Mouse (Mus musculus) liver, embryonic 14.5 days (tissue): Measurements from ENCODE around the gene Dmkn. TPM values are rescaled to one million over a fixed set of nuclear protein-coding genes. Genes with fewer than 3 reads are reported as not detected.

Experiments
- ATAC-seq: fragments of 200-750 bp; cut with Nextera tagmentation; 2 replicates; pipeline ENCODE4 v1.8.0; 2017; ENCODE audit warnings: moderate number of reproducible peaks, mild to moderate bottlenecking, moderate library complexity; ENCODE audit not compliant: insufficient read depth
- DNase-seq, 3 experiments: peaks; one replicate each; pipeline ENCODE4 v3.0.0-alpha.2; 2012 to 2013; ENCODE audit warnings: low read depth in 3 of 3, low spot score in 3 of 3
- H3K27ac ChIP-seq: fragments of 300-500 bp; sonication (generic); 2 replicates; pipeline ENCODE4 v1.5.1; 2014; ENCODE audit warnings: moderate library complexity, mild to moderate bottlenecking, control low read depth, inconsistent platforms
- H3K27me3 ChIP-seq: fragments of 300-500 bp; sonication (generic); 2 replicates; pipeline ENCODE4 v1.6.1; 2014; ENCODE audit warnings: mild to moderate bottlenecking, low read length, moderate library complexity; ENCODE audit not compliant: control insufficient read depth, insufficient read depth
- H3K36me3 ChIP-seq: fragments of 300-500 bp; sonication (generic); replicated peaks from 2 replicates; pipeline ENCODE4 v1.6.1; 2014; ENCODE audit warnings: low read depth; ENCODE audit not compliant: control insufficient read depth, insufficient read depth
- H3K4me1 ChIP-seq, 2 experiments: fragments of 200-500 bp in 1 of 2; fragments of 300-500 bp in 1 of 2; sonication (generic) in 1 of 2; replicated peaks; 2 replicates each; pipeline ENCODE4 v1.6.1; 2012 to 2014; ENCODE audit warnings: antibody characterized with exemption in 1 of 2, inconsistent platforms in 1 of 2, low read length in 1 of 2; ENCODE audit not compliant: control insufficient read depth in 2 of 2, insufficient read depth in 2 of 2
- H3K4me2 ChIP-seq: fragments of 300-500 bp; sonication (generic); 2 replicates; pipeline ENCODE4 v1.6.1; 2014; ENCODE audit warnings: low read depth, mild to moderate bottlenecking, control low read depth, moderate library complexity
- H3K4me3 ChIP-seq, 2 experiments: fragments of 200-500 bp in 1 of 2; fragments of 300-500 bp in 1 of 2; sonication (generic) in 1 of 2; 2 replicates each; pipeline ENCODE4 v1.5.1; 2012 to 2014; ENCODE audit warnings: low read depth in 2 of 2, low read length in 2 of 2, mild to moderate bottlenecking in 2 of 2, control low read depth in 1 of 2, inconsistent platforms in 1 of 2, moderate library complexity in 1 of 2; ENCODE audit not compliant: insufficient read depth in 1 of 2
- H3K9ac ChIP-seq: fragments of 300-500 bp; sonication (generic); replicated peaks from 2 replicates; pipeline ENCODE4 v1.6.1; 2014; ENCODE audit warnings: mild to moderate bottlenecking, control low read depth, moderate library complexity
- H3K9me3 ChIP-seq: fragments of 300-500 bp; sonication (generic); 2 replicates; pipeline ENCODE4 v1.6.1; 2016; ENCODE audit warnings: low read length, mixed read lengths; ENCODE audit not compliant: control insufficient read depth
- CTCF ChIP-seq: IDR thresholded peaks from 2 replicates; pipeline ENCODE4 v1.5.1; 2016; ENCODE audit warnings: antibody characterized with exemption, low read depth, control low read depth
- EP300 ChIP-seq: IDR thresholded peaks from 2 replicates; pipeline ENCODE4 v1.6.1; 2016; ENCODE audit warnings: antibody characterized with exemption, low read depth
- whole genome bisulfite sequencing: fragments of 180-500 bp; shearing (Covaris S2); extraction: QIAGEN DNeasy Blood & Tissue Kit; methylation state at CpG from one replicate; pipeline ENCODE4 v1.1.7; 2014; ENCODE audit not compliant: insufficient replicate concordance; 5-methylcytosine and 5-hydroxymethylcytosine counted together
- polyA plus RNA-seq, 2 experiments: library from polyadenylated mRNA; depleted of rRNA in 1 of 2; stranded (reverse) in 1 of 2; unstranded in 1 of 2; fragments of >200 nt; fragmentation: Nextera tagmentation in 1 of 2; extraction: Ambion mirVana in 1 of 2; gene quantifications; 2 replicates each; pipeline versions ENCODE4 v1.2.1 to v1.2.3; 2012 to 2014

The Dmkn gene
- polyA plus RNA-seq, 2 experiments: 0.20 to 0.26 TPM

- TF ChIP-seq EP300 (no peak), CTCF (no peak)
- no peak overlapping the region for H3K4me3 ChIP-seq
- H3K27me3 ChIP-seq: no peaks in the 10 kb centered on the region
- no peak overlapping the region for H3K27ac ChIP-seq
- H3K36me3 ChIP-seq: no peaks in the 10 kb centered on the region
- H3K4me1 ChIP-seq: peaks cover 0 to 6% of the 10 kb centered on the region in 2 experiments; a peak in 1 of 4 replicates
- H3K9me3 ChIP-seq: no peaks in the 10 kb centered on the region
- no peak for DNase-seq
- 40% methylated on average over 11 of the region's 11 CpGs for WGBS
- no peak for ATAC-seq
- H3K9ac ChIP-seq: no peak overlapping the region
- H3K4me2 ChIP-seq: no peak overlapping the region
These were observed 1.6 kb downstream of the Dmkn start for GRCm38 (mm10) chr7:30765173-30765572.

GRCm38 (mm10) chr7:30766408-30766807 lies 2.9 kb downstream of the Dmkn start:
- H3K36me3 ChIP-seq: no peaks in the 10 kb centered on the region
- H3K4me2 ChIP-seq: no peak overlapping the region
- TF ChIP-seq EP300: no peak
- TF ChIP-seq CTCF: no peak
- WGBS: 63% methylated on average over 4 of the region's 4 CpGs
- no peaks in the 10 kb centered on the region for H3K27me3 ChIP-seq
- H3K27ac ChIP-seq: no peak overlapping the region
- no peaks in the 10 kb centered on the region for H3K9me3 ChIP-seq
- H3K4me1 ChIP-seq: no peaks in the 10 kb centered on the region
- H3K4me3 ChIP-seq: no peak overlapping the region
- no peak overlapping the region for H3K9ac ChIP-seq
- ATAC-seq (no peak), DNase-seq (no peak)

DNA sequence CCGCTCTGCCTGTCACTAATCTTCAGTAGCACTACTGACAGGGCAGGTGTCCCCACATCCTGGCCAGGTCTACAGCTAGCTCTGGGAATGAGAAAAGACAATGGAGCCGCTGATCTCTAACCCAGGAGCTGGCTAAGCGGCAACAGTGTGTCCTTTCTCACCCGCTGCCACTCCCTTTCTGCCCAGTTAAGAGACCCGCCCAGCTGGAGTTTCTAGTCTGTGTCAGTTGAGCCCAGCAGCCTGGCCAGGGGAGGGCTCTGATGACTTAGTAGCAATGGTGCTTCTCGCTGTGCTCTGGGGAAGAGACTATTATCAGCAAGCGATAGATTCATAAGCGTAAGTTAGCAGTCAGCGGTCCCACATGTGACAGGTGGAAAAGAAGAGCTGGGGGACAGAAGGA lies 5.7 kb downstream of the Dmkn start:
- H3K4me3 ChIP-seq: no peak overlapping the region
- H3K4me2 ChIP-seq: no peak overlapping the region
- no peak for ATAC-seq
- H3K9ac ChIP-seq: no peak overlapping the region
- H3K9me3 ChIP-seq: no peaks in the 10 kb centered on the region
- DNase-seq: no peak
- H3K4me1 ChIP-seq: no peaks in the 10 kb centered on the region
- no peaks in the 10 kb centered on the region for H3K27me3 ChIP-seq
- WGBS: 26% methylated on average over 9 of the region's 9 CpGs
- no peak overlapping the region for H3K27ac ChIP-seq
- H3K36me3 ChIP-seq: no peaks in the 10 kb centered on the region
- no peak for TF ChIP-seq CTCF
- no peak for TF ChIP-seq EP300

GRCm38 (mm10) chr7:30776104-30776503 lies 12.5 kb downstream of the Dmkn start:
- no peak for ATAC-seq
- Histone ChIP-seq H3K4me1 (no peaks in the 10 kb centered on the region), H3K27me3 (no peaks in the 10 kb centered on the region), H3K9me3 (no peaks in the 10 kb centered on the region), H3K9ac (no peak overlapping the region), H3K4me3 (no peak overlapping the region), H3K36me3 (no peaks in the 10 kb centered on the region), H3K4me2 (no peak overlapping the region), H3K27ac (no peak overlapping the region)
- no peak for DNase-seq
- no peak for TF ChIP-seq CTCF
- TF ChIP-seq EP300: no peak
- WGBS: 61% methylated on average over 9 of the region's 9 CpGs

- no peak for DNase-seq
- Histone ChIP-seq H3K27ac (no peak overlapping the region), H3K4me2 (no peak overlapping the region), H3K9ac (no peak overlapping the region), H3K9me3 (no peaks in the 10 kb centered on the region), H3K36me3 (no peaks in the 10 kb centered on the region), H3K4me1 (no peaks in the 10 kb centered on the region), H3K27me3 (no peaks in the 10 kb centered on the region), H3K4me3 (no peak overlapping the region)
- no peak for ATAC-seq
- TF ChIP-seq CTCF (no peak), EP300 (no peak)
- WGBS: 45% methylated on average over 7 of the region's 7 CpGs
These were observed 13.6 kb downstream of the Dmkn start for GRCm38 (mm10) chr7:30777081-30777579.
